Mouse (Mus musculus): ENCODE measurements around the gene Tpcn1. TPM values are rescaled to one million over a fixed set of nuclear protein-coding genes. Genes with fewer than 3 reads are reported as not detected.

The Tpcn1 gene
- polyA plus RNA-seq, 1 experiment, result 71.5 TPM

DNA sequence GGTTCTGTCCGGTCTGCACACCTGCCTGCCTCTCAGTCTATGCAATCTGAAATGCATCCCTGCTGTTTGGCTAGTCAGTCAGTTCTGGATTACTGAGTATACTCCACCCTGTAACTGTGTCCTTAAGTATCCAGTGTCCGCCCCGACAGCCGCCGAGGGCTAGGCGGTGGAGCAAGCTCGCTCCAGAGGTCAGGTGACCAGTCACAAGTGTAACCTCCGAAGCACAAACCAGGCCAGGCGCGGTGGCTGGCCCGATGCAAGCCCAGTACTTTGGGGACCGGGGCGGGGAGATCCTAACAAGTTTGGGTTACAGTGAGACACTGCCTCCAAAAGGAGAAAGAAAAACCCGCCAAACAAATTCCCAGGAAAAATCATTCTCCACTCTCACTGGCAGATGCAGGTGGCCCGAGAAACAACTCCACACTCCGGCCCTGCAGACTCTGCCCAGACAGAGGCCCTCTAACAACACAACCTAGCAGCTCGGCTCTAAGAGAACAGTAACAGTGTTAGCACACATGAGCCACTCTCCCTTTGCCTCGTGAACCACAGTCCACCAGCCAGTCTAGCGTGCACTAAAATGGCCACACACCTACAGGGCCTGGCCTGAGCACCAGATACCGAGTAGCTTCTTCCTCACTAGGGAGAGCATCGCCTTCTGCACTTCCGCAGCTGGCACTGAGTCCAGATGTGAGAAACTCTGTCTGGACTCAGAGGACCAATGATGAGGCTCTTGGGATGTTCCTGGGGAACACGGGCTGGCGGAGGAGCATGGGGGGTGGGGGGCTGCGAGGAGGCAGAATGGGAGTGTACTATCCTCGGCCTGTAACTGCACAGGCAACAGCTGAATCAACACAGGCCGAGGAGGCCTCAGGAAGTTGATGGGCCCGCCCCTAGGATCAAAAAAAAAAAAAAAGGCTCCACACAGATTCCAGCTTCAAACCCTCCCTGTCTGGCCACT, 25.2 kb downstream of the Tpcn1 start:
- H3K4me1 ChIP-seq, result peaks cover 70% of the 10 kb centered on the region
- TF ChIP-seq FLI1 (IDR thresholded peaks at IDR 0.05; ENCODE audit: low read length) (no peak), GATA1 (IDR thresholded peaks at IDR 0.05; ENCODE audit: borderline replicate concordance, low read length) (no peak)

DNA sequence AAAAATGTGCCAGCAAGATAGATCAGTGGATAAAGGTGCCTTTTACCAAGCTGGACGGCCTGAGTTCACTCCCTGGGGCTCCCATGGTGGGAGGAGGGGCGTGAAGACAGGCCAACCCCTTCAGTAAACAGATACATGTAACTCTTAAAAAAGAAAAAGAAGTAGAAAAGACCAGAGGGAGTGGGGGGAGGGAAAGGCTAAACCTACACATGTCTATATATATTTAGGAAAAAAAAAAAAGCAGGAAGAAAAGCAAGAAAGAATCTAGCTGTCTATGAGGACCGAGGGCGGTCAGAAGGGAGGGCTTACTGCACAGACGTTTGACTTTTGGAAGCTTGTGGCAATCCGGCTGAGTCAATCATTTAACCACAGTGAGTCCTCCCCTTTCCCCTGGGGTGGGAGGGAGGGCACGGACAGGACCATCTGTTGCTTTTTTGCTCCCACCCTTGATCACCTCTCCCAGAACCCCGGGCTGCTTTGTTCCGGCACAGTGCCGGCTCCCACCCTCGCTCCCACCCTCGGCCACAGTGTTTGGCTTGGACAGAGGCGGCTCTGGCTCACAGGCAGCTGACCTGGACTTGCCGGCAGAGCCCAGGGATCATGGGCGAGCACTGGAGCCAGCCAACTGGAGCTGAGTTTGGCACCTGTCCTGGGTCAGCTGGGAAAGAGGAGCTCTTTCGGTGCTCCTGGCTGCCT, 27.7 kb downstream of the Tpcn1 start:
- H3K4me3 ChIP-seq (replicated peaks), result peak overlapping the region; percentile 91

More for the DNA sequence above, 25.2 kb downstream of the Tpcn1 start:
- Histone ChIP-seq H3K9me3 (no peaks in the 10 kb centered on the region), H3K4me3 (replicated peaks) (peak overlapping the region; percentile 50), H3K36me3 (replicated peaks; ENCODE audit: low read length) (peaks cover 28% of the 10 kb centered on the region), H3K27me3 (replicated peaks) (peaks cover 10% of the 10 kb centered on the region)

DNA sequence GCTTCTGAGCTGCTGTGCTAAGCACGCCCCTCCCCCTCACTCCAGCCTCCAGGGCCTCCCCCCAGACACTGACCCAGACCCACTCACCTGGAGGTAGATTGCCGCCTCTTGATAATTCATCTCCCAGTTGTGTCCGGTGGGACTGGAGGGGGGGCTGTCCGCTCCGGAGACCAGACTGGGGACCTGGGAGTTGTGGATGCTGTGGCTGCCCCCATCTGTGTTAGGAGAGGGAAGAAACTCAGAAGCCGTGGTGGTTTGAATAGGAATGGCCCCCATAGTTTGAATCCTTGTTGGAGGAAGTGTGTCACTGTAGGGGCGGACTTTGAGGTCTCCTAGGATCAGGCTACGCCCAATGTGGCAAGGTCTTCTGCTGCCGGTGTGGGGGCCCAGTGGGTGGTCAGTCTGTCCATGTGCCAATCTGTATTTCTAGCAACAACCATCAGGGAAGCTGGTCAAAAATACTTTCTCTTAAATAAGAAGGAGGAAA, 28.3 kb downstream of the Tpcn1 start:
- Histone ChIP-seq H3K36me3 (replicated peaks; ENCODE audit: low read length) (peaks cover 33% of the 10 kb centered on the region), H3K4me1 (peaks cover 67% of the 10 kb centered on the region), H3K27me3 (replicated peaks) (peaks cover 2% of the 10 kb centered on the region), H3K4me3 (replicated peaks) (peak overlapping the region; percentile 91), H3K9me3 (no peaks in the 10 kb centered on the region)
- TF ChIP-seq FLI1 (IDR thresholded peaks at IDR 0.05; ENCODE audit: low read length), result no peak
- TF ChIP-seq GATA1 (IDR thresholded peaks at IDR 0.05; ENCODE audit: borderline replicate concordance, low read length), result no peak

More for the DNA sequence above, 27.7 kb downstream of the Tpcn1 start:
- Histone ChIP-seq H3K27me3 (replicated peaks) (peaks cover 2% of the 10 kb centered on the region), H3K36me3 (replicated peaks; ENCODE audit: low read length) (peaks cover 29% of the 10 kb centered on the region), H3K4me1 (peaks cover 67% of the 10 kb centered on the region), H3K9me3 (no peaks in the 10 kb centered on the region)
- TF ChIP-seq FLI1 (IDR thresholded peaks at IDR 0.05; ENCODE audit: low read length) (no peak), GATA1 (IDR thresholded peaks at IDR 0.05; ENCODE audit: borderline replicate concordance, low read length) (no peak)

DNA sequence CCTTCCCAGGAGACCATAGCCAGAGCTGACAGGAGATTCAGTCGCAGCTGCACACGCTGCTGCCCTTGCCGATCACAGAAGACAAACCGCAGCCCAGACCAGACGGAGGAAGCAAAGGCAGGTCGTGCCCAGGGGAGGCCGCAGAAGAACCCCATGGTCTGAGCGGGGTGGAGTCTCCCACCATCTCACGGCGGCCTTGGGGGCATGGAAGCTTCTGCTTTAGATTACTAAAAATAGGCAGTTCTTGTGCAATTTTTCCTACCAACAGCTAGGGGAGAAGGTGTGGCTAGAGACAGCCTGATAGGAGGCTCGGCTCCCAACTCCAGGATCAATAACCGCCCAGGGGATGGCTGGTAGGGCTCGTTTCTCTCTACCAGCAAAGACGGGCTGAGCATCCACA, 29.7 kb downstream of the Tpcn1 start:
- TF ChIP-seq GATA1 (IDR thresholded peaks at IDR 0.05; ENCODE audit: borderline replicate concordance, low read length) (no peak), FLI1 (IDR thresholded peaks at IDR 0.05; ENCODE audit: low read length) (no peak)
- Histone ChIP-seq H3K4me3 (replicated peaks) (peak overlapping the region; percentile 91), H3K27me3 (replicated peaks) (peaks cover 2% of the 10 kb centered on the region), H3K4me1 (peaks cover 64% of the 10 kb centered on the region), H3K36me3 (replicated peaks; ENCODE audit: low read length) (peaks cover 45% of the 10 kb centered on the region), H3K9me3 (no peaks in the 10 kb centered on the region)

GRCm38 (mm10) chr5:120558041-120558440, 30.4 kb downstream of the Tpcn1 start:
- H3K36me3 ChIP-seq (replicated peaks; ENCODE audit: low read length), result peaks cover 52% of the 10 kb centered on the region
- H3K27me3 ChIP-seq (replicated peaks), result peaks cover 2% of the 10 kb centered on the region
- H3K4me1 ChIP-seq, result peaks cover 63% of the 10 kb centered on the region
- TF ChIP-seq FLI1 (IDR thresholded peaks at IDR 0.05; ENCODE audit: low read length) (no peak), GATA1 (IDR thresholded peaks at IDR 0.05; ENCODE audit: borderline replicate concordance, low read length) (no peak)
- H3K9me3 ChIP-seq, result no peaks in the 10 kb centered on the region
- H3K4me3 ChIP-seq (replicated peaks), result peak overlapping the region; percentile 91

DNA sequence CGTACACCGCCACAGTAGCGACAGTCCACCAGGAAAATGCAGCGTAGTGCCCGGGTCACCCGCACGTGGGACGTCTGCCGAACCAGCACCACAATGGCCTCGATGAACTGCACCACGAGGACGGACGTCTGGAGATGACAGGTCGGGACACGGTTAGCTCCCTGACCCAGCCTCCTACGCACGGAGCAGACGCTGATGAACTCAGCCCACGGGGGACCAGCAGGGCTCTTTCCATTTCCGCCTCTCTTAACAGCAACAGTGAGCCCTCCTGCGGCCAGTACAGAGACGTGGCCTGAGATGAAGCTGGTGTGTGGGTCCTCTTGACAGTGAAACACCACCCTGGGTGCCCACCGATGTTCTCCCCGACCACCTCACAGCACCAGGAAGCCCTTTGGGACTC, 32.6 kb downstream of the Tpcn1 start:
- peaks cover 74% of the 10 kb centered on the region for H3K36me3 ChIP-seq (replicated peaks; ENCODE audit: low read length)
- no peaks in the 10 kb centered on the region for H3K27me3 ChIP-seq (replicated peaks)
- H3K4me1 ChIP-seq, result peaks cover 59% of the 10 kb centered on the region
- TF ChIP-seq FLI1 (IDR thresholded peaks at IDR 0.05; ENCODE audit: low read length) (no peak), GATA1 (IDR thresholded peaks at IDR 0.05; ENCODE audit: borderline replicate concordance, low read length) (no peak)
- no peak overlapping the region for H3K4me3 ChIP-seq (replicated peaks)
- no peaks in the 10 kb centered on the region for H3K9me3 ChIP-seq

DNA sequence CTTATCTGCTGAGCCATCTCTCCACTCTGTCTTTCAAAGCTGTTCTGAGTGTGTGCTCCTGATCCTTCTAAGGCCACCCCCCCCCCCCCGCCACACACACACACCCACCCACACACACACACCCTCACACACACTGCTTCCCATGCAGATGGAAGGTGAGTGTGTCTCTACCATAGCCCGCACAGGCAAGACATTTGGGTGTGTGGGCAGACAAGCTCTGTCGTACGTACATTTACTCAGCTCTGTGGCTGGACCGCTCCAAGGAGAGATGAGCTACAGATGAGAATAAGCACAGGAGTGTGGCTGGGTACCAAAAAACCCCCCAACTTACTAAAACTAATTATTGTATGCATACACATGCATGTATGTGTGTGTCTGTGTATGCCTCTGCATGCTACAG, 37.8 kb downstream of the Tpcn1 start:
- TF ChIP-seq FLI1 (IDR thresholded peaks at IDR 0.05; ENCODE audit: low read length) (no peak), GATA1 (IDR thresholded peaks at IDR 0.05; ENCODE audit: borderline replicate concordance, low read length) (no peak)
- H3K4me1 ChIP-seq, result peaks cover 54% of the 10 kb centered on the region
- no peak overlapping the region for H3K4me3 ChIP-seq (replicated peaks)
- no peaks in the 10 kb centered on the region for H3K27me3 ChIP-seq (replicated peaks)
- H3K9me3 ChIP-seq, result no peaks in the 10 kb centered on the region
- peaks cover 92% of the 10 kb centered on the region for H3K36me3 ChIP-seq (replicated peaks; ENCODE audit: low read length)

- no peak overlapping the region for H3K4me3 ChIP-seq (replicated peaks)
- H3K4me1 ChIP-seq, result peaks cover 54% of the 10 kb centered on the region
- no peaks in the 10 kb centered on the region for H3K9me3 ChIP-seq
- H3K27me3 ChIP-seq (replicated peaks), result no peaks in the 10 kb centered on the region
- H3K36me3 ChIP-seq (replicated peaks; ENCODE audit: low read length), result peaks cover 88% of the 10 kb centered on the region
- TF ChIP-seq GATA1 (IDR thresholded peaks at IDR 0.05; ENCODE audit: borderline replicate concordance, low read length) (no peak), FLI1 (IDR thresholded peaks at IDR 0.05; ENCODE audit: low read length) (no peak)
Observed at GRCm38 (mm10) chr5:120550137-120550536, 38.3 kb downstream of the Tpcn1 start.

DNA sequence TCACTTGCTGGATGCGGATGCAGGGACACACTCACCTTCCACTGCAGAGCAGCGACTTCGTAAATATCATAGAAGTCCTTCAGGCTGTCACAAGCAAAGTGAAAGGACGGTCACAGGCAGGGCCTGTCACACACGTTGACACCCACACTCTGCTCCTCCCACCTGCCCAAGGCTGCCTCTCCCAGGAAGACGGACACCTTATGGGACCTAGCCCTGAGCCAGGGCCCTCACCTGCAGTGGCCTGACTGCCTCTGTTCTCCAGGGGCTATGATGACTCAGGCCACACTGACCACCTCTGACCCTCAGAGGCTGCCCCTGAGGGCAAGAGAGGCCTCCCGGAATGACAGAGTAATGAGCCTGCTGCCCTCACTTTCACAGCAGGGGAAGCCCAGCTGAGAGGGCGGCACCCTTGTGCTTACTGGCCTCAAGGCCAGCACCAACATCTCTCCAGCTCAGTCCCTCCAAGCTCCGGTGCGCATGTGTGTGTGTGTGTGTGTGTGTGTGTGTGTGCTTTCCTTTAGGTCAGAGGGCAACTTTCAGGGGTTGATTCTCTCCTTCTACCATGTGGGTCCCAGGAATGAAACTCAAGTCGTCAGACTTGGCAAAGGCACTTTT, 40.1 kb downstream of the Tpcn1 start:
- Histone ChIP-seq H3K4me3 (replicated peaks) (no peak overlapping the region), H3K27me3 (replicated peaks) (no peaks in the 10 kb centered on the region), H3K4me1 (peaks cover 55% of the 10 kb centered on the region), H3K36me3 (replicated peaks; ENCODE audit: low read length) (peaks cover 88% of the 10 kb centered on the region), H3K9me3 (no peaks in the 10 kb centered on the region)
- TF ChIP-seq GATA1 (IDR thresholded peaks at IDR 0.05; ENCODE audit: borderline replicate concordance, low read length), result no peak
- no peak for TF ChIP-seq FLI1 (IDR thresholded peaks at IDR 0.05; ENCODE audit: low read length)

All from megakaryocyte, embryonic 14.5 days (primary cell).